Mouse (Mus musculus): ENCODE results near the gene Mef2d.

Gene Mef2d

GRCm38 (mm10) chr3:88136945-88137494, 5.2 kb upstream of the Mef2d start:
- DNase-seq (ENCODE audit: extremely low read depth, insufficient read length, low spot score) = no peak

DNA sequence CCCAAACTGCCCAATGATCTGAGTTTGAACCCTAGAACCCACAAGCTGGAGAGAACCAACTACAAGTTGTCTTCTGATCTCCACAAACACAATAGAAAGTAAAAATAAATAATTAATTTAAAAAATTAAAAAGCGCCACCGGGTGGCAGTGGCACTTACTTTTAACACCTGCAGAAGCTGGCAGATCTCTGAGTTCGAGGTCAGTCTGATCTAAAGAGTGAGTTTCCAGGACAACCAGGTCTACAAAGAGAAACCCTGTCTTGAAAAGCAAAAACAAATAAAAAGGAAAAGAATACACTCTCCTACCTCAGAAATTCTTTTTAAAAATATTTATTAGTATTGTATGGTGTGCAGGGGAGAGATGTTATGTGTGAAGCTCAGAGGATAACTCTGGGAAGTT, 4.4 kb upstream of the Mef2d start:
- DNase-seq (ENCODE audit: extremely low read depth, insufficient read length, low spot score) = no peak

DNA sequence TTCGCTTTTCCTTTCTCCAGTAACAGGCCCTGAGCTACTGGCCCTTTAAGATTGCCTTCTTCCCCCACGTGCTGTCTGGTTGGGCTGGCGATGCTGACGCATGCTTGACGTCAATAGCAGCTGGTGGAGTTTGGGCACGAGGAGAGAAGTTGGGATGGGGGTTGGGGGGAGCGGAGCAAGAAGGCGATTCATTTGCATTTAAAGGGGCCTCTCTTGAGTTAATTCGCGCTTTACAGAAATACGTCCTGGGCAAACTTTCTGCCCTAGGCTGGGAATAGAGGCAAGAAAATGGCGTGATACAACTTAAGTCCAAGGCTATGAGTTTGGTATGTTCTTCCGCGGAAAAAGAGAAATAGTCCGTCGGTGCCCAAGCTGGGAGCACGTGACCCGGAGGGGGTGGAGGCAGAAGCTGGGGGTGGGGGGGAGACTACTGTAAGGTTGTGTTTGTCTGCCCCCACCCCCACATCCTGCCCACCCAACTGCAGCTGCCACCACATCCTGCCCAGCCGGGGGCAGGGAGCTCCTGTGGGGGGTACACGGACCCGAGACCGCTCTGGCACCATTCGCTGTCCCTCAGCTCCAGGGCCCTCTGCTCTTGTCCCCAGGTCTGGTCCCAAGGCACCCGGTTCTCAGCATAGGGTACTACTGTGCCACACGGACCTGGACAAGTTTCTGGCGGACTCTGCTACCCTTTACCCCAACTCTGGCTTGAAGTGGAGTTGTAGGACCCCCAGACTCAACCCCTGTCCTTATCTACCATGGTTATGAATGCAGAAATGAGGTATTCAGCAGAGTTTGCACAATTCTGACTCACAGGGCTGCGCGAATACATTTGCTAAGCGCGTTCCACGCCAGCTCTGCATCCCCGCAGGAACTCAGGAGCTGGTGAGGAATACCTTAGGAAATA, 3.6 kb upstream of the Mef2d start:
- DNase-seq (ENCODE audit: extremely low read depth, insufficient read length, low spot score) = peak; percentile 89

DNA sequence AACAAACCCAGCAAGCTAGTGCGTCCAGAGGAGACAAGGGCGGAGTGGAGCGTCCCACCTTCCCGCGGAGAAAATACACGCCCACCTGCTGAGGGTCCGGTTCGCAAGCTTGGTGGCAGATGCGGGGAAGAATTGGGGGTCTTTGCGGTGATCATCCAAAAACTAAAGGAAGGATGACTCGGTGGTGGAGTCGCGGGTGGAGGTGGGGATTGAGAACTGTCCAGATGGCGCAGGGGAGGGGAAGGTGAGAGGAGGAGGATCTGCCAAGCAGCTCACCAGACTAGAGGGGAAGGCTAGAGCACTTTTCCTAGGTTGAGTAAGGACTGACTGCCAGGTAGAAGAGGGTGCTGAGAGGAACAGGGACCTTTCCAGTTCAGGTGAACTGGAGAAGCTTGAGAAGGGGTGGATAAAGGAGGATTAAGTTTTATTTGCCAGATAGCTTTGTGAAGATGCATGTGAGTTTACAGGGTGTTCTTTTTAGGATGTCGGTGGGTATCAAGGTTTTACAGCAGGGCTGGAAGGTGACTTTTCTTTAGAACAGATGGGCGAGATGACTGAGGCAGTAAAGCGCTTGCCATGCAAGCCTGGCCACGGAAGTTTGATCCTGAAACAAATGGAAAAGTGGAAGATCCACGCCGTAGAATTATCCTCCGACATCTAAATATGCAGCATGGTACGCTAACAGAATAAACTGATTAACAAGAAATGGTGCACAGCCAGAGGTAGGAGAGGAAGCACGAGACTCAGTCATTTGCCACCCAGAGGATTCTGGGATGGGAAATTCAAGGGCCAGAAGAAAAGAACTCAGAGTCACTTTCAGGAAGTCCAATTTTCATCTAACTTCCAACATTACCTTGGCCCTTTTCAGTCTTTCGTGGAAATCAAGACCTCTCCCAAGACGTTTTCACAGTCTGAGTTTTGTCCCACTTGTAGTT, 2.7 kb upstream of the Mef2d start:
- no peak for DNase-seq (ENCODE audit: extremely low read depth, insufficient read length, low spot score)

DNA sequence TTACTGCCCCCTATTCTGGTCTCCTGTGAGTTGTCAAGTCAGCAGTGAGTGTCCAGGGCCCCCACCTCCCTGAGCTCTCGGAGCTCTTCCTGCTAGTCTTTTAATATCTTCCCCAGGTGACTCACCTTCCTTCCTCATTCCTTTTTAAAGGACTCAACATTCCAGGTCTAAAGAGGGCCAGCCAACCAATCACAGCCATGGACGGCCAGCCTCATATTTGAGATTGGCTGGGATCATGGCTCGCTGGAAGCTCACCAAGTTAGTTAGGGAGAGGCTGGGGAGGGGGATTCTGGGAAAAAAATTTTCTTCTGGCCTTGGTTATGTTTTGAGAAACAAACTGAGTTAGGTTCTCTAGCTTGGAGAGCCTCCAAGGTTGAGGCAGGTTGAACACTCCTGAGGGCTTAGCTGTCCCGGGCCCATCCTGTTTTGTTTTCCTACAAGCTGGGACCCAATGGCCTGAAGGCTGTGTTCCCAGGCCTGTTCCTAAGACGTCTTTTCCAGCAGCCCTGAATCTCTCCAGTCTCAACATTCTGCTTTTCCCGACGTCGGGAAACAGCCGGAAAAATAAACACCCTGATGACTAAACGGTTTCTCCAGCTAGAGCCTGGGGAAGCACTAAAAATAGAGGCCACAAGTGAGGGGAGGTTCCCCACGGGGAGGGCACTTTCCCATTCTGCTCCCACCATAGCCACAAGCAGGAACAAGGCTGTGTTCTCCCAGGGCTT, 1.8 kb upstream of the Mef2d start:
- DNase-seq (ENCODE audit: extremely low read depth, insufficient read length, low spot score) = peak; percentile 67

- peak; percentile 56 for DNase-seq (ENCODE audit: extremely low read depth, insufficient read length, low spot score)
These were observed 1.2 kb upstream of the Mef2d start for GRCm38 (mm10) chr3:88140903-88141430.

GRCm38 (mm10) chr3:88141439-88141786, 759 bp upstream of the Mef2d start:
- DNase-seq (ENCODE audit: extremely low read depth, insufficient read length, low spot score) = no peak

DNA sequence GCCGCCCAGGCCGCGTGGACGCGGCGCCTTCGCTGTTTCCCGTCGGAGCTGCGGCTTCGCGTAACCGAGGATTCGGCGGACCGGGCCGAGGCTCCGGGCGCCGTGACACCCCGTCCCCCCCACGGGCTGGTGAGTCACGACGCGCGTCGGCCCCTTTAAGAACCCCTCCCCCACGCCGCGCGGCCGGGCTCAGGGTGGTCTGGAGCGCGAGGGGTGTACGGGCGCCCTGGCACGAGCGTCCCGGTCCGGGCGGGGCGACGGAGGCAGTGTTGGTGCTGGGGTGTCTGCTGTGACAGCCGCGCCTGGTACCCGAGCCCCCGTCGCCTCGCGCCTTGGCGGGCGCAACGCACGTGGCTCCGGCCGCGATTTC, 359 bp downstream of the Mef2d start:
- DNase-seq (ENCODE audit: extremely low read depth, insufficient read length, low spot score) = no peak

DNA sequence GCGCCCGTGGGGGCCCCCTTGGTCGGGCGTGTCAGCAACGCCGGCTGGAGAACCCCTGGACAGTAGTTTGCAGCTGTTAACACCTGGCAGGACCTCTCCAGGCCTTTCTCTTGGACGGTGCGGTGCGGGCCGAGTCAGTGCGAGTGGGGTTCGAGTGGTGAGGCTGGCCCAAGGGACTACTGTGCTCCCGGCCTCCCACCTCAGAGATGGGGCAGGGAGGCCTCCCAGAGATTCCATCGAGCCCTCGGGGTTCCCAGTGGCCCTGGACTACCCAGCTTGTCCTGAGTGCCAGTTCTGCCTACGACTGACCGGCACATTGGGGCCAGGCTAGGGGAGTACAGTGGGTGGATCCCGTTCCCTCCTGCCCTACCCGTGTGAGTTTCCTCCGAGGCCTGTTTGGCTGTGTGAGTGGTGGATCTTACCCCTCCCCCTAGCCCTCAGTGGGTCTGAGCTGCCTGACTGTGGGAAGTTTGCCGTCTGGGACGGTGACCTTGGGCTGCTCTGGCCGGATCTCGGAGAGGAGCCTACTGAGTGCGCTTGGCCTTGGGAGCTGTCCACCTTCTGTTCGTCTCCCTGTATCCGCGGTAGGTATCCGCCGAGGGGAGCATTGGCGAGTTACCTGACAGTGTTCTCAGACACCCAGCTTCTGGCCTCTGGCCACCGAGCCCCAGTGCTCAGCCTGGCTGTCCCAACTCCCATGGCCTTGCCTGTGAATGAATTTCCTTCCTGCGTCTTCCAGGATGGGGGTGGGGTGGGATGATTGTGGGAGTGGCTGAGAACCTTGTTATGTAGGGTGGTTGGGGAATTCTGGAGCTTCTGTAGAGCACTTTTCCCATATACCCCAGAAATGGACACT, 972 bp downstream of the Mef2d start:
- peak; percentile 75 for DNase-seq (ENCODE audit: extremely low read depth, insufficient read length, low spot score)

DNA sequence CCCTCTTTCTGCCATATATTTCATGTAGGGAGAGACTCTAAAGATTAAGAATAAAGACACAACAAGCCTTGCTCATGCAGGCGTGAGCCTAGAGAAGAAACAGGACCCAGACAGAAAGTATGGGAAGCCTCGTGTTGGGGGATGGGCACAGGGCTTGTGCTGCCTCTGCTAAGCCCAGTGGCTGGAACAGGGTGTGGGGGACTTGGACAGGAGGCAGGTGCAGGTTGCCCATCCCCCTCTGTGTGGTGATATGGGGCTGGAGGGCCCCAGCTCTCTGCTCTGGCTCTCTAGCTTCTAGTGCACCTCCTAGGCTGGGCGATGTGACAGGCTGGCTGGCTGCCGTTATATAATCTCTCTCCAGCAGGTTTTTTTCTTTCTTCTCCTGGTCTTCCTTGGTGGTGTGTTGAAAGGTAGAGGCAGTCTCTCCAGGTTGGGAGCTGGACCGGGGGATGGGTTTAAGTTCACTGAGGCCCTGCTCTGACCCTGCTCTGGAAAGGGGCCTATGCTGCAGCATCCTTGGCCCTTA, 1.9 kb downstream of the Mef2d start:
- DNase-seq (ENCODE audit: extremely low read depth, insufficient read length, low spot score) = peak; percentile 28

DNA sequence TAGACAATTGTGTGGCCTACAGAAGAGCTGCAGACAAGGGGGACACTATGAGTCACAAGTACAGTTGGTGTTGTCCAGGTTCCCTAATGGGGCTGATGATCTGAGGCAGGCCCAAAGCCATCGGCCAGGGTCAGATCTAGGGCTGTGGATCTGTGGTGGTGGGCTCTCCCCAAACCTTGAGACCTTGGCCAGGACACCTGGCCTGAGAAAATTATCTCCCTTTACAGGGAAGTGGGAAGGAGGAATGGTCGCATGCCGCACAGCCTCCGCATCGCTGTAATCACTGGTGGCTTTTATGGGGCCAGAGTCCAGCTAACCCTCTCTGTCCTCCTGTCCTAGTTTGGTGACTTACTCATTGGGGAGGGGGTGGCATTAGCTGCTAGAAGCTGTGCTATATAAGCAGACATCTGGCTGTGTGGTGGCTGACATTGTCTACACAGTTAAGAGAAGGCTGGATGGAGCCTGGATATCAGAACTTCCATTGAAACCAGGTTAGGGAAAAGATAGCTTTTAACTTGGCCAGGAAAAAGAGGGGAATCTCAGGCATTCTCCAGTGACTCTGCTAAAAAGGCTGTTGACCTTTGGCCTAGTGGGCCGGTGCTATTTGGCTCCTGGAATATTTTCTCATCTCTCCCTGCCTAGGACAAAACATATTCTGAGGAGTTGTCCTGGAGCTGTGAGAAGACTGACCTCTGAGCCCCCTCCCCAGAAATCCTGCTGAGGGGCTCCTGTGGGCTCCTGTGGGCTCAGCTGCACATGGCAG, 2.7 kb downstream of the Mef2d start:
- no peak for DNase-seq (ENCODE audit: extremely low read depth, insufficient read length, low spot score)

DNA sequence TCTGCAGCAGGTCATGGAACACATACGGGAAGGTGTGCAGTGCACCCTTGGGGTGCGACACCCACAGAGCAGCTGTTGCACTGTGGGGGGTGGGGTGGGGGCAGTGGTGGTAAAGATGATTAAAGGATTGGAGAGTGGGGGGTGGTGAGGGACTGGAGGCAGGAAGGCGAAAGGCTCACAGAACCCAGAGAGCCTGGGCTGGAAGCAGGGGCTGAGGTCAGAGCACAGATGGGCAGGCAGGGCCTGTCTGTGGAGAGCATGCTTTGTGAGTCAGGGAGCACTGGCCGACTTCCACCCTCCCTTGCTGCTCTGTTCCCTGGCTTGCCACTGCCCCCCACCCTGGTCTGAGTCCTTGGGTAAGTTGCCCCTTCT, 3.2 kb downstream of the Mef2d start:
- DNase-seq (ENCODE audit: extremely low read depth, insufficient read length, low spot score) = peak; percentile 72

DNA sequence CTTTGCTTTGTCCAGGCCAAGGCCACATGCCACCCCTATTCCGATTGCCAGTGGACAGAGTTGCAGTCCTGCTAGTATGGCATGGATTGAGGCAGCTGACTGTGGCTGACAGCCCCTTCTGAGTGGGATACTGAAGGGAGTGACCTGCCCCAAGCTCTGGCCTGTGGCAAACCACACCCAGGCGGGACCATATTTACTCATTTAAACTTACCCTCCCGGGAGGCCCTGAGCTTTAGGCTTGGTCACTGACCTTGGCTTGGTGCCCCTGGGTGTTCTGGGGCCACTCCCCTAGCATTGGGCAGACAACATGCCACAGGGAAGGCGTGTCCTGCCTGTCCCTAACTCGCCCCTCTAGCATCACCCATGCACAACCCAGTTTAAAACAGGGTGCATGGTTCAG, 3.8 kb downstream of the Mef2d start:
- peak; percentile 77 for DNase-seq (ENCODE audit: extremely low read depth, insufficient read length, low spot score)

DNA sequence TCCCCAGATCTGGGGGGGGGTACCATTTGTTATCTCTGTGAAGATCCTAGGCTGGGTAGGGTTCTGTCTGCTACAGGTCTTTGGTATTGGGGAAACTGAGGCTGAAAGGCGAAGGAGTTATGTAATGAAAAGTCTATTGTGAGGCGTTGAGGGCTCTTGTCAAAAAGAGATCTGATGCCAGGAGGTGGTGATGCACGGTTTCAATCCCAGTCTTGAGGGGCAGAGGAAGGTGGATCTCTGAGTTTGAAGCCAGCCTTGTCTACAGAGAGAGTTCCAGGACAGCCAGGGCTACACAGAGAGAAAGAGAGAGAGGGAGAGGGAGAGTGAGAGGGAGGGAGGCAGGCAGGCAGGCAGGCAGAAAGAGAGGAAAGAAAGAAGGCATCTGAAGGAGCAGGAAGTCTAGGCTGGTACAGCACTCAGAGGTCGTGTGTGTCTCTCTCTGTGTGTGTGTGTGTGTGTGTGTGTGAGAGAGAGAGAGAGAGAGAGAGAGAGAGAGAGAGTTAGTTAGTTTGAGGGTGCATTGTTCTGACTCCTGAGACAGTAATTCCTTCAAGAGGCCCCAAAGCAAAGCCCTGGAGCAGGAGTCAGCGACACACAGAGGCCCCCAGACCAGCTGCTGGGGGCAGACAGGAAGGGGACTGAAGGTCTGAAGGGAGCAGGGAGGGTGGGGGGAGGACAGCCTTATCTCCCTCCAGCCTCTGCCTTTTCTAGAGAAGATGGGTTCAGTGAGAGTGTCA, 4.4 kb downstream of the Mef2d start:
- DNase-seq (ENCODE audit: extremely low read depth, insufficient read length, low spot score) = no peak

- DNase-seq (ENCODE audit: extremely low read depth, insufficient read length, low spot score) = no peak
These were observed 5.3 kb downstream of the Mef2d start for GRCm38 (mm10) chr3:88147444-88147843.

DNA sequence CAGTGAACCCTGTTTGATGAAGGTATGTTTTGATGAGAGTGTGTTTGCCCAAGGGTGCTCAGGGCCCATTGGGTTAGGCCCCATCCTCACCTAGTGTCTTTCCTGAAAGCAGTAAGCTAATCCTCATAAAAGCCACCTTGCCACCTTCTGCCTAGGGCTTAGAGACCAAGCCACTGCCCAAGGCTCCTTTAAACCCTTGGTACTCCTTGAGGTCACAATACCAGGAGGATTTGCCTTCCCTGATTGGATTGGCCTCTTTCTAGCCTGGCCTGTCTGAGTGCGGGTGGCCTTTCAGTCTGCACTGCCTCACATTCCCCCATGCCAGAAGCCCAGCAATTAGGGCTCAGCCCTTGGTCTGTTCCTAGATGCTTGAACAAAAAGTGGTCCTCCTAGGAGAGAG, 5.7 kb downstream of the Mef2d start:
- DNase-seq (ENCODE audit: extremely low read depth, insufficient read length, low spot score) = no peak

GRCm38 (mm10) chr3:88148354-88148753, 6.2 kb downstream of the Mef2d start:
- no peak for DNase-seq (ENCODE audit: extremely low read depth, insufficient read length, low spot score)

Measured in 3134 (cell line).